ENCODE assay signal across 8 mouse cellular contexts in genomic region chr11:59707931-59708611, GRCm38 (mm10). TPM values are rescaled to one million over a fixed set of nuclear protein-coding genes. Genes with fewer than 3 reads are reported as not detected.
DNase-seq lines count a peak whose midpoint lies in the region; ATAC-seq lines count a peak whose summit lies in the region.

No protein-coding gene starts in this region.

- peak; percentile 38 for DNase-seq in adrenal gland, postnatal 25 days
- peak; percentile 64 for DNase-seq in embryo, embryonic 10.5 days (ENCODE audit: low spot score)
- peak; percentile 77 for DNase-seq in gastrocnemius, postnatal 25 days
- peak; percentile 77 to 87 for DNase-seq in left cerebral cortex, adult 9 months (ENCODE audit: low spot score in 2 of 2)
- peak; percentile 44 for DNase-seq in mesoderm, embryonic 11.5 days (ENCODE audit: low read depth, low spot score)
- peak; percentile 56 for DNase-seq in right cerebral cortex, postnatal 4 days
- DNase-seq in thymus, postnatal 4 days = no peak

- H3K4me3 ChIP-seq in intestine, embryonic 16.5 days (ENCODE audit: low read length) = no peak overlapping the region

- H3K27ac ChIP-seq in intestine, embryonic 16.5 days (ENCODE audit: low read length) = peak overlapping the region; percentile 90

- peak overlapping the region; percentile 4; the same call in 1 of the 2 replicates for H3K4me2 ChIP-seq in intestine, embryonic 16.5 days (ENCODE audit: low read depth, low read length)

- H3K36me3 ChIP-seq in intestine, embryonic 16.5 days (ENCODE audit: control insufficient read depth, insufficient read depth, low read length) = no peaks in the 10 kb centered on the region

- WGBS in intestine, embryonic 16.5 days = 38% methylated on average over 11 of the region's 11 CpGs

- peak overlapping the region; percentile 25; the same call in 1 of the 2 replicates for H3K9ac ChIP-seq in intestine, embryonic 16.5 days (ENCODE audit: low read depth, low read length)

- H3K9me3 ChIP-seq in intestine, embryonic 16.5 days (ENCODE audit: control insufficient read depth, low read length) = no peaks in the 10 kb centered on the region

- peak; percentile 89 for ATAC-seq in intestine, embryonic 16.5 days

- H3K4me1 ChIP-seq in intestine, embryonic 16.5 days (ENCODE audit: control insufficient read depth, insufficient read depth, low read length) = peaks cover 24% of the 10 kb centered on the region

- no peaks in the 10 kb centered on the region for H3K27me3 ChIP-seq in intestine, embryonic 16.5 days (replicated peaks; ENCODE audit: control insufficient read depth, insufficient read depth, low read length)

RNA-seq across cellular contexts. Expression of gene Mprip, which starts 47.0 kb away (rescaled TPM):
- total RNA-seq in adrenal gland, postnatal 25 days (2021) = 224 and 228 TPM in 2 replicates
- 10 to 100 TPM; 71.9 to 86.7 TPM for total RNA-seq in gastrocnemius, postnatal 25 days (2021)
- 23.9 and 25.2 TPM in 2 replicates for polyA plus RNA-seq in intestine, embryonic 16.5 days (2015; fragmentation: Nextera tagmentation; extraction: Ambion mirVana)
